Mouse (Mus musculus): ENCODE measurements around the gene Maneal. TPM values are rescaled to one million over a fixed set of nuclear protein-coding genes. Genes with fewer than 3 reads are reported as not detected.
A peak's percentile ranks its signal among the peaks of the same experiment; 100 is the strongest.

Maneal gene
- polyA plus RNA-seq, 1 experiment from 2014 or later = 16.9 TPM

DNA sequence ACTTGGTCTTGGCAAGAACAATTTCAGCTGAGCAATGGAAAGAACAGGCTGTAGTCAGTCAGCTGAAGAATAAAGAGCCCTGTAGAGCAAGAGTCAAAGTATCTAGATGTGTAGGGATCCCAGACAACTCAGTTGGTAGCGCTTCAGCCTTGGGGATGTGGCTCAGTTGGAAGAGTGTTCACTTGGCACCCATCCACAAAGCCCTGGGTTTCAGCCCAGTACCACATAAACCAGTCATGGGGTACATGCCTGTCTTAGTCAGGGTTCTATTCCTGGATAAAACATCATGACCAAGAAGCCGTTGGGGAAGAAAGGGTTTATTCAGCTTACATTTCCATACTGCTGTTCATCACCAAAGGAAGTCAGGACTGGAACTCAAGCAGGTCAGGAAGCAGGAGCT, 28.0 kb upstream of the Maneal start:
- H3K27me3 ChIP-seq (ENCODE audit: control insufficient read depth, insufficient read depth, low read length) = peaks cover 6% of the 10 kb centered on the region; the same call in 1 of the 2 replicates
- 85% methylated on average over 2 of the region's 2 CpGs for WGBS

DNA sequence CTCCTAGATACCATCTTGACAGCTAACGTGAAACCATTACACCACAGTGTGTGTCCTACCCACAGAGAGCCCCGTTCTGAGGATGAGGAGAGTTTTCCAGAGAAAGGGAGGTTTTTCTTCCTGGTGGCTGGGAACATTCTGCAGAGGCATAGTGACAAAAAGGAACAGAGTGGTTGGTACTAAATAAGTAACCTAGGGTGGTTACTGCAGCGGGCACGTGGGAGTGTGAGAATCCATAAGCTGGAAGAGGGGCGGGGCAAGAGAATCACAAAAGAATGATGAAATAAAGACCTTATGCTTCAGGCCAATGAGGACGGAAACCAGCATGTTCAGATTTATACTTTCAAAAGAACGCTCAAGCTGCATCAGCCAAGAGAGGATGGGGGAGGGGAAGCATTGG, 26.7 kb upstream of the Maneal start:
- Histone ChIP-seq H3K9ac (replicated peaks; ENCODE audit: low read length) (no peak overlapping the region), H3K4me2 (ENCODE audit: low read length) (no peak overlapping the region), H3K4me1 (ENCODE audit: control insufficient read depth, insufficient read depth, low read length) (peaks cover 1% of the 10 kb centered on the region; the same call in 1 of the 2 replicates), H3K36me3 (ENCODE audit: control insufficient read depth, insufficient read depth, low read length) (no peaks in the 10 kb centered on the region), H3K4me3 (replicated peaks; ENCODE audit: low read depth, low read length) (no peak overlapping the region), H3K9me3 (ENCODE audit: control insufficient read depth, low read length) (no peaks in the 10 kb centered on the region), H3K27ac (replicated peaks; ENCODE audit: low read depth, low read length) (no peak overlapping the region), H3K27me3 (ENCODE audit: control insufficient read depth, insufficient read depth, low read length) (no peaks in the 10 kb centered on the region)
- 61% methylated on average over 7 of the region's 7 CpGs for WGBS
- DNase-seq = no peak
- no peak for ATAC-seq (ENCODE audit: low FRiP score, low TSS enrichment)

More for the DNA sequence above, 28.0 kb upstream of the Maneal start:
- no peak overlapping the region for H3K4me3 ChIP-seq (replicated peaks; ENCODE audit: low read depth, low read length)
- no peaks in the 10 kb centered on the region for H3K9me3 ChIP-seq (ENCODE audit: control insufficient read depth, low read length)
- H3K4me1 ChIP-seq (ENCODE audit: control insufficient read depth, insufficient read depth, low read length) = peaks cover 5% of the 10 kb centered on the region; the same call in 1 of the 2 replicates
- no peaks in the 10 kb centered on the region for H3K36me3 ChIP-seq (ENCODE audit: control insufficient read depth, insufficient read depth, low read length)
- no peak overlapping the region for H3K27ac ChIP-seq (replicated peaks; ENCODE audit: low read depth, low read length)
- ATAC-seq (ENCODE audit: low FRiP score, low TSS enrichment) (no peak), DNase-seq (no peak)
- H3K9ac ChIP-seq (replicated peaks; ENCODE audit: low read length) = no peak overlapping the region
- no peak overlapping the region for H3K4me2 ChIP-seq (ENCODE audit: low read length)

DNA sequence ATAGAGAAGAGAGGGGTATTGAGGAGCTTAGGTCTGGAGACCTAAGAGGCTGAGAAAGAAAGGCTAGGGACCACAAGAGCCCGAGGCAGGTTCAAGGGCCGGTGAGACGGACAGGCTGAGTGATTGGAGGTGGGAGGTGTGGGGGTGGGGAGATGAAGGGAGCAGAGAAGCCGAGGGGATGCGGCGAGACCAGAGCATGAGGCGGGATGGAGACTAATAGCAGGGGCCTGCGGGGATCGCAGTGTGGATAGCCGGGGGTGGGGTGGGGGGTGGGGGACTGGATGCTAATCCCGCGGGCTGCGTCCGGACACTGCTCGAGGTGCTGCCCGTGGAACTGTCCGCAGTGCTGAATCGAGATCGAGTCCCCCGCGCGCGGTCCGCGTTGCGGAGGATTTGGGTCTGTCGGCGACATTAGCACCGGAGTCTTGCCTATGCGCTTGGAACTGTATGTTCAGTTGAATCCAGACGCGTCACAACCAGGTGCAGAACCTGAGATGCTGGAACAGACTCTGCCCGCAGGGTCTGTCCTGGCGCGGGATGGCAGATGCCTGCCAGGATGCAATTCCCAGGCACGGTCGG, 20.3 kb upstream of the Maneal start:
- ATAC-seq (ENCODE audit: low FRiP score, low TSS enrichment) = peak; percentile 36; the same call in 1 of the 2 replicates
- Histone ChIP-seq H3K4me3 (replicated peaks; ENCODE audit: low read depth, low read length) (peak overlapping the region; percentile 49), H3K4me1 (ENCODE audit: control insufficient read depth, insufficient read depth, low read length) (peaks cover 3% of the 10 kb centered on the region; the same call in 1 of the 2 replicates), H3K4me2 (ENCODE audit: low read length) (peak overlapping the region; percentile 58), H3K27ac (replicated peaks; ENCODE audit: low read depth, low read length) (peak overlapping the region; percentile 72), H3K36me3 (ENCODE audit: control insufficient read depth, insufficient read depth, low read length) (no peaks in the 10 kb centered on the region), H3K9ac (replicated peaks; ENCODE audit: low read length) (peak overlapping the region; percentile 51), H3K9me3 (ENCODE audit: control insufficient read depth, low read length) (no peaks in the 10 kb centered on the region), H3K27me3 (ENCODE audit: control insufficient read depth, insufficient read depth, low read length) (no peaks in the 10 kb centered on the region)
- peak; percentile 66 for DNase-seq
- WGBS = under 1% methylated on average over 37 of the region's 37 CpGs

DNA sequence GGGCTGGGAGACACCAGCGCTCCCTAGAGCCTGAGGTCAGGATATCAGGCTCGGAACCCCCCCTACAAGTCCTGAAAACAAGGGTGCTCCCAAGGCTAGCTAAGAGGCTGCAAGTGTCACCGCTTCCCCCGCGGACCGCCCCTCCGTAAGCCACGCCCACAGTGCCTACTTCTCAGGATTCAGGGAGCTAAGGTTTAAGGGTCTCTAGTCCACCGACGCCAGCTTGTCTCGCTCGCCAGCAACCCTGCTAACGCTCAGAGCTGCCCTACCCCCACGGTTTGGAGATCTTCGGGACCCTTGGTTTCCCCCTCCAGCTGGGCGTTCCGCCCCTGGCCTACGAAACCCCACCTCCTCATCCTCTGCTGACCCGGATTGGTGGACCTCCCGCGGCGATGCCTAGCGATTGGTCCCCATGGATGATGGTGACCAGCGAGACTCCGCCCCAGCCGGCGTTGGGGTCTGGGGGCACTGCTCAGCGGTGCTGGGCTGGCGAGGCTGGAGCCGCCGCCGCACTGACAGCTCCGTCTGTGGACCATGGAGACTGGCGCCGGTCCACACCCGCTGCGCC, 19.5 kb upstream of the Maneal start:
- Histone ChIP-seq H3K4me1 (ENCODE audit: control insufficient read depth, insufficient read depth, low read length) (peaks cover 3% of the 10 kb centered on the region; the same call in 1 of the 2 replicates), H3K27me3 (ENCODE audit: control insufficient read depth, insufficient read depth, low read length) (no peaks in the 10 kb centered on the region), H3K27ac (replicated peaks; ENCODE audit: low read depth, low read length) (peak overlapping the region; percentile 72), H3K4me3 (replicated peaks; ENCODE audit: low read depth, low read length) (peak overlapping the region; percentile 49), H3K9me3 (ENCODE audit: control insufficient read depth, low read length) (no peaks in the 10 kb centered on the region), H3K9ac (replicated peaks; ENCODE audit: low read length) (peak overlapping the region; percentile 51), H3K4me2 (ENCODE audit: low read length) (peak overlapping the region; percentile 58), H3K36me3 (ENCODE audit: control insufficient read depth, insufficient read depth, low read length) (no peaks in the 10 kb centered on the region)
- WGBS = under 1% methylated on average over 37 of the region's 37 CpGs
- DNase-seq (peak; percentile 96), ATAC-seq (ENCODE audit: low FRiP score, low TSS enrichment) (peak; percentile 96)

DNA sequence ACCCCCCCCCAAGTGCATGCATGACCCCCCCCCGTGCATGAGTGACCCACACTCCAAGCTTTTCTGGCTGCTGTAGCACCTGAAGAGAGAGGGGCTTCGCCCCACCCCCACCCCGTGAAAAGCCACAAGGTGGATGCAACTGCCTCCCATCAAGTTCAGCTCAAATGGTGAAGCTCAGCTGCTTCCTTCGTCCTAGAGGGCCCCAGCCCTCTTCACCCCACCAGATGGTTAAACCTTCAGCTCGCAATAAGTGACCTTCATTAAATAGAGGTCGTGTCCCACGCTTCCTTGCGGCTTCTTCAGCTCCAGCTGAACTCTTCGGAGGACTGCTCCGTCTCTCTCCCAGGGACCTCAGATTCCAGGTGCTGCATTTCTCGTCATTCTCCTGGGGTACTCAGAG, 18.6 kb upstream of the Maneal start, which contains the start of gene Epha10:
Gene Epha10 (plus strand): TSS at position 301 of the 400 bp plus-strand sequence.
- peak within 1 kb of the TSS; percentile 51 for H3K9ac ChIP-seq (replicated peaks; ENCODE audit: low read length)
- H3K36me3 ChIP-seq (ENCODE audit: control insufficient read depth, insufficient read depth, low read length) = no peaks in the 10 kb centered on the region
- H3K27me3 ChIP-seq (ENCODE audit: control insufficient read depth, insufficient read depth, low read length) = no peaks in the 10 kb centered on the region
- ATAC-seq (ENCODE audit: low FRiP score, low TSS enrichment) (no peak), DNase-seq (peak; percentile 24)
- peak within 1 kb of the TSS; percentile 72 for H3K27ac ChIP-seq (replicated peaks; ENCODE audit: low read depth, low read length)
- peaks cover 3% of the 10 kb centered on the region; the same call in 1 of the 2 replicates for H3K4me1 ChIP-seq (ENCODE audit: control insufficient read depth, insufficient read depth, low read length)
- H3K4me2 ChIP-seq (ENCODE audit: low read length) = peak within 1 kb of the TSS; percentile 58
- 5% methylated on average over 11 of the region's 11 CpGs for WGBS
- no peaks in the 10 kb centered on the region for H3K9me3 ChIP-seq (ENCODE audit: control insufficient read depth, low read length)
- peak within 1 kb of the TSS; percentile 49 for H3K4me3 ChIP-seq (replicated peaks; ENCODE audit: low read depth, low read length)

DNA sequence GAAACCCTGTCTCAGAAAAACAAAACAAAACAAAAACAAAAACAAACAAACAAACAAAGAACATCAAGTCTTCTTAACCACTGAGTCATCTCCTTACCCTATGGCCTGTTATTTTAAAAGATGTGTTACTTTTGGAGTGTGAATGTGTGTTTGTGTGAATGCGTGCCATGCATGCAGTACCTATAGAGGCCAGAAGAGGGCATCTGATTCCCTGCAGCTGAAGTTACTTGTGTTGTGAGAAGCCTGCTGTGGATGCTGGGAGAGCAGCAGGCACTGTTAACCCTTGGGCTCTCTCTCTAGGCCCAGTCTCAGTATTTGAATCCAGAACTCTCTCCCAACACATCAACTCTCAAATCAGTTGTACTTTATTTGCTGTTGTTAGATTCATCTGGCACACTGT, 10.7 kb upstream of the Maneal start:
- Histone ChIP-seq H3K9ac (replicated peaks; ENCODE audit: low read length) (no peak overlapping the region), H3K36me3 (ENCODE audit: control insufficient read depth, insufficient read depth, low read length) (no peaks in the 10 kb centered on the region), H3K9me3 (ENCODE audit: control insufficient read depth, low read length) (no peaks in the 10 kb centered on the region), H3K27me3 (ENCODE audit: control insufficient read depth, insufficient read depth, low read length) (no peaks in the 10 kb centered on the region), H3K4me3 (replicated peaks; ENCODE audit: low read depth, low read length) (no peak overlapping the region), H3K4me2 (ENCODE audit: low read length) (no peak overlapping the region), H3K27ac (replicated peaks; ENCODE audit: low read depth, low read length) (no peak overlapping the region), H3K4me1 (ENCODE audit: control insufficient read depth, insufficient read depth, low read length) (no peaks in the 10 kb centered on the region)
- WGBS = 88% methylated on average over 1 of the region's 1 CpGs
- ATAC-seq (ENCODE audit: low FRiP score, low TSS enrichment) (no peak), DNase-seq (no peak)

DNA sequence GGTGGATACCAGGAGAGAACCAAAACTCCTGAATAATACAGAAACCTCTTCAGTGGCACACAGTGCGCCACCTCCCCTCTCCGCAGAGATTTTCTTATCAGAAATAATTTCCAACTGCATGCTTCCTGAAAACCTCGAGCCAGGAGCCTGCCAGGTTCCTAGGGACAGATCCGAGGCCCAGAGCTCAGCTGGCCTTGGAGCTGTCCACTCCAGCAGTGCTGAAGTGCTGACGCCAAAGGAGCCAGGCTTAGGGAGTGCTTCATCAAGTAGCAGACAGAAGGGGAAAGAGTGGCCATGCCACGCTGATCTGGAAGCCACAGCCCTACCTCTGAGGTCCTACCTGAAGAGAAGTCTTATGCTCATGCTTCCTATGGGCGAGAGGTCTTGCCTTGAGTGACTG, 1.5 kb downstream of the Maneal start:
- H3K27me3 ChIP-seq (ENCODE audit: control insufficient read depth, insufficient read depth, low read length) = no peaks in the 10 kb centered on the region
- peak overlapping the region; percentile 77 for H3K4me2 ChIP-seq (ENCODE audit: low read length)
- DNase-seq = peak; percentile 59
- H3K27ac ChIP-seq (replicated peaks; ENCODE audit: low read depth, low read length) = no peak overlapping the region
- H3K36me3 ChIP-seq (ENCODE audit: control insufficient read depth, insufficient read depth, low read length) = peaks cover 41% of the 10 kb centered on the region
- ATAC-seq (ENCODE audit: low FRiP score, low TSS enrichment) = no peak
- peak overlapping the region; percentile 90; the same call in 1 of the 2 replicates for H3K9ac ChIP-seq (replicated peaks; ENCODE audit: low read length)
- WGBS = 21% methylated on average over 7 of the region's 7 CpGs
- peaks cover 15% of the 10 kb centered on the region for H3K4me1 ChIP-seq (ENCODE audit: control insufficient read depth, insufficient read depth, low read length)
- no peaks in the 10 kb centered on the region for H3K9me3 ChIP-seq (ENCODE audit: control insufficient read depth, low read length)
- H3K4me3 ChIP-seq (replicated peaks; ENCODE audit: low read depth, low read length) = peak overlapping the region; percentile 66

DNA sequence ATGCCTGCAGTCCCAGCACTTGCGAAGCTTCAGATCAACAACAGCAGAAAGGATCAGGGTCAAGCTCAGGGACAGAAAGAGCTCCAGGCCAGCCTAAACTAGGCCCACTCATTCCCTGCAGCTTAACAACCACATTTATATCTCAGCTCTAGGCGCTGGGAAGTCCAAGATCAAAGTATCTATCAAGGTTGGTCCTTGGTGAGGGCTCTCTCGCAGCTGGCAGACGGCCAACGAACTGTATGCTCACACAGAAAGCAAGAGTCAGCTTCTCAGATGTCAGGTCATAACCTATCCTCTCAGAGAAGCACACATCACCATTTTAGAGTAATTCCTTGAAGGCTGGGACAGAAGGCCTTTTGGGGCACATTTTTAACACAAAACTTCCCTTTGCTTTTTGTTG, 3.6 kb downstream of the Maneal start:
- H3K4me3 ChIP-seq (replicated peaks; ENCODE audit: low read depth, low read length) = no peak overlapping the region
- ATAC-seq (ENCODE audit: low FRiP score, low TSS enrichment) = no peak
- no peak overlapping the region for H3K27ac ChIP-seq (replicated peaks; ENCODE audit: low read depth, low read length)
- H3K9me3 ChIP-seq (ENCODE audit: control insufficient read depth, low read length) = no peaks in the 10 kb centered on the region
- no peak overlapping the region for H3K4me2 ChIP-seq (ENCODE audit: low read length)
- no peak overlapping the region for H3K9ac ChIP-seq (replicated peaks; ENCODE audit: low read length)
- H3K4me1 ChIP-seq (ENCODE audit: control insufficient read depth, insufficient read depth, low read length) = peaks cover 15% of the 10 kb centered on the region
- DNase-seq = no peak
- H3K36me3 ChIP-seq (ENCODE audit: control insufficient read depth, insufficient read depth, low read length) = peaks cover 59% of the 10 kb centered on the region
- H3K27me3 ChIP-seq (ENCODE audit: control insufficient read depth, insufficient read depth, low read length) = no peaks in the 10 kb centered on the region
- WGBS = 86% methylated on average over 5 of the region's 5 CpGs

DNA sequence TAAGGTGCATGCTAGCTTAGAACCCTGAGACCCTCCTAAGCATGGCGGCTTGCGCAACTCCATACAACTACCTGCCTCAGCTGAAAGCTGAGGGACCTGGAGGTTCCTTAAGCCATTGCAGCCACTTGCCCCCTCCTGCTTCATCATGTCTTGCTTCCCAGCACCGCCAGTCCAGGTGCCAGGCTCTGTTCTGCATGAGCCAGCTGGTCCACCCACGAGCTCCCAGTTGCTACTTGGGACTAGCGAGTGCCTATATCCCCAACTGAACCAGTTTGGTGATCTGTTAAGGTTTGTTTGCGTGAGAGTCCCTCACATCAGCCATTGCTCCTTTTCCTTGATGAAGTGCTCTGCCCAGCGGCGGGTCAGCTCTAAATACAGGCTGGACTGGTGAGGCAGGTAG, 5.7 kb downstream of the Maneal start:
- H3K27me3 ChIP-seq (ENCODE audit: control insufficient read depth, insufficient read depth, low read length) = no peaks in the 10 kb centered on the region
- 94% methylated on average over 8 of the region's 8 CpGs for WGBS
- no peak overlapping the region for H3K4me3 ChIP-seq (replicated peaks; ENCODE audit: low read depth, low read length)
- H3K9me3 ChIP-seq (ENCODE audit: control insufficient read depth, low read length) = no peaks in the 10 kb centered on the region
- H3K4me2 ChIP-seq (ENCODE audit: low read length) = no peak overlapping the region
- H3K9ac ChIP-seq (replicated peaks; ENCODE audit: low read length) = no peak overlapping the region
- no peak overlapping the region for H3K27ac ChIP-seq (replicated peaks; ENCODE audit: low read depth, low read length)
- ATAC-seq (ENCODE audit: low FRiP score, low TSS enrichment) (no peak), DNase-seq (no peak)
- peaks cover 70% of the 10 kb centered on the region for H3K36me3 ChIP-seq (ENCODE audit: control insufficient read depth, insufficient read depth, low read length)
- H3K4me1 ChIP-seq (ENCODE audit: control insufficient read depth, insufficient read depth, low read length) = peaks cover 19% of the 10 kb centered on the region
